Mouse (Mus musculus) CD4-positive, CD25-positive, alpha-beta regulatory T cell, adult 2 months (primary cell): ENCODE results near the gene Ssc4d.
A peak's percentile ranks its signal among the peaks of the same experiment; 100 is the strongest.

Experiments used
- DNase-seq: peaks from one replicate; pipeline ENCODE4 v3.0.0-alpha.2; 2012; ENCODE audit warnings: low read depth, low spot score

Gene Ssc4d

DNA sequence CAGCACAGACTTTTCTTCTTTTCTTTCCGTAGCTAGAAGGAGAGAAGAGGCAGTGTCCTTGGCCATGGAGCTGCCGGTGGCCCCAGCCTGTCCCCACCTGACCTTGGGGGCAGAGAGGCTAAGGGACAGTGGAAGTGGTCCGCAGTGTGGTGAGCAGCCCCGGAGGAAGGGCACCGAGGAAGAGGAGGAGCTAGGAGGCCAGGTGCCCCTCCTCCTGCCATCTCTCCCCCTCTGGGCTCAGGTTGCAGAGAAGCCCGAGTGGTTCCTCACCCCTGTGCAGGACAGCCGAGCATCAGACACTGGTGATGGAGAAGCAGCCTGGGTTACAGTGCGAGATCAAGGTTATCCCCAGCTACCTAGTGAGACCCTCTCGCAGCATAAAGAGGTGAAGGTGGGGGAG lies at the start of gene Ssc4d:
Gene Ssc4d, minus strand, starts transcription at position 167 of the 400 bp plus-strand sequence.
- no peak for DNase-seq

DNA sequence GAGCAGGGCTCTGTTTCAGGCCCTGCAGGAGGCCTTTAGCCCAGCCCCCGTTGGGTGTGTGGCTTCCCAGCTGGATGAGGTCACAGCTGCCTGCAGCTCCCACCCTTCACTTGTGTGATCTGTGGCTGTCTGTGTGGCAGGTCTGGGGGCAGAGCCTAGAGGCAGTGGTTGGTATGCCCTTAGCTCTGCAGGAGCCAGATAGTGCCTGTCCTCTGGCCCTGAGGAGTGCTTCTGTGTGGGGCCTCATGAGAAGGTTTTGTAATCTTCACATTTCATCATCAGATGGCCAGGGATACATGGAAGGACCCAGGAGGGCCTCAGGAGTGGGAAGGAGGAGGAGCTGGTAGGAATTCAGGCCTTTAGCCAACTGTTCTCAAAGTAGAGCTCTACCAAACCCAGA lies 45.6 kb upstream of the Ssc4d start:
- DNase-seq, result no peak

DNA sequence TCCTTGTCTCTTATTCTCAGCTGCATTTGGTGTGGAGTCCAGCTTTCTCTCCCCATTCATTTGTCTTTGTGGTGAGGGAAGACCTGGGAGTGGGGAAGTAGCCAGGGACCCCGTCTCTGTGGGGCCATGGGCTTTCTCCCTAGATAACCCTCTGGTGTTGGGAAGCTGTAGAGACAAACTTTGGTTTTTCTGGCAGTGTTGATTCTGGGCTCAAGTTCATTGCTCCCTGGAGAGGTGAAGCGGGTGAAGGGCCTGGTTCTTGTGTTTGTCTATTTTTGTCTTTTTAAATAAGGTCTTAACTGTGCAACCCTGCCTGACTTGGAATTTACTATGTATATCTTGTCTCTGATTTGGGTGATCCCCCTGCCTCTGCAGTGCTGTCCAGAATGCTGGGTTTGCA lies 44.4 kb upstream of the Ssc4d start:
- no peak for DNase-seq

DNA sequence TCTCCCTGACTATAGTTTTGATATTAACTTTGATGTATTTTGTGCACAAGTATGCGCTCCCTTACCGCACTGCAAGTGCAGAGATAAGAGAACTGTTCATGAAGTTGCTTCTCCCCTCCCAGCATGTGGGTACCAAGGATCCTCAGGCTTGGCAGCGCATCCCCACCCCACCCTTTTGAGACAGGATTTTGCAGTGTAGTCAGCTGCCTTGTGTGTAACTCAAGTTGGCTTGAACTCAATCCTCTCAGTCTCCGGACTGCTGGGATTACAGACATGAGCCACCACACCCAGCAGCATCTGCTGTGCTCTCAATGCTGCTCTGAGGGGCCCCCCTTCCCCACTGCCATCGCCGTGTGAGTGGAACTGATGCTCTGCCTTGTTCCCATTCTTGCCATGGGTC lies 42.9 kb upstream of the Ssc4d start:
- DNase-seq, result no peak

- no peak for DNase-seq
Observed at GRCm38 (mm10) chr5:136016014-136016876, 41.9 kb upstream of the Ssc4d start.

DNA sequence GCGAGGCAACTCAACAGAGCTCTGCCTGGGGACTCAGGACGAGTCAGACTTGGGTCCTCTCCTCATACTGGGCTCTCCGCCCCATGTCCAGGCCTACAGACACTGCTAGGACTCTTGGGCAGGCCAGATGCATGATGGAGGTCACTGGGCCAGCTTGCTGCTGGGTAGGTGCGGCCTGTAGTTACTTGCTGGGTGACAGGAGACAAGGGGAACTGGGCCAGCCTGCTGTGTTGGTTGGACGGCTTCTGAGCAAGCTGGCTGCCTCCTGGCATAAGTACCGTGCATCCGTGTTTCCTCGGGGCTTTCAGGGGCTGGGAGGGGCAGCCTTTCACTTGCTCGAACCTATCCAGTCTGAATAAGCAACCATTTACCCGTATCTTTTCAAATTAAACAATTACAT lies 41.3 kb upstream of the Ssc4d start:
- no peak for DNase-seq

- no peak for DNase-seq
Observed at GRCm38 (mm10) chr5:136014877-136015276, 40.5 kb upstream of the Ssc4d start.

GRCm38 (mm10) chr5:136007745-136008144 lies 33.4 kb upstream of the Ssc4d start:
- no peak for DNase-seq

DNA sequence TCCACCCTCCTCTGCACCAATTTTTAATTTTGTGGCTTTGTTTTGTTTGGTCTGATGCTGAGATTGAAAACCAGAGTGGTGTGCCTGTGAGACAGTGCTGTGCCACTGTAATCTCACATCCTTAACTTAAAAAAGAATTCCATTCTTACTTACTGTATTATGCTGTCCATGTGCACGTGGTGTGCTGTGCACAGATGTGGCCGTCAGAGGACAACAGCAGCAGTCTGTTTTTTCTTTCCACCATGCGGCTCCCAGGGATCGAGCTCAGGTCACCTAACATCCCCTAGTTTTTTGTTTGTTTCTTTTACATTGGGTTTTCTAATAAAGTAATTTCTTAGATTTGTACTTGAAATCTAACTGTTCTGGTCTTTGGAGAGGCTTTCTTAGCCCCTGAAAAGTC lies 30.2 kb upstream of the Ssc4d start:
- no peak for DNase-seq

DNA sequence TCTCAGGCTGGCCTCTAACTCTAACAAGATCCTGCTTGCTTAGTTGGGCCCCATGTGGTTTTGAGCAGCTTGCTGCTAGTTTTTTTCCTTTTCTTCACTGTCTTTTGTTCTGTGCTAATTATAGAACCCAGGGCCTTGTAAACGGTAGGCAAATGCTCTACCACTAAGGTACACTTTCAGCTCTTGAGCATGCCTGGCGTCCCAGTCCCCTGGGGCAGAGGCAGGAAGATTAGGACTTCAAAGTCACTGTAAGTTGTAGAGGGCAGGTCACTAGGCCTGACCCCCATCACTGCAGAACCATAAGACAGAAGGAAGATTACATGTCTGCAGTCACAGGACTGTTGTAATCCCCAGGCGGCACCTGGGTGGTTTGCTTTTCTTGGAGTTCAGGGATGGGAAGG lies 28.4 kb upstream of the Ssc4d start:
- no peak for DNase-seq

GRCm38 (mm10) chr5:136002325-136002724 lies 28.0 kb upstream of the Ssc4d start:
- DNase-seq, result no peak

GRCm38 (mm10) chr5:136001222-136001621 lies 26.9 kb upstream of the Ssc4d start:
- DNase-seq, result no peak

GRCm38 (mm10) chr5:135996162-135996561 lies 21.8 kb upstream of the Ssc4d start:
- DNase-seq, result no peak

GRCm38 (mm10) chr5:135994725-135995687 lies 20.7 kb upstream of the Ssc4d start, which contains the start of gene Dtx2:
TSS of gene Dtx2 (plus strand) at chr5:135994800.
- peak; percentile 96 for DNase-seq

GRCm38 (mm10) chr5:135994335-135994724 lies 20.0 kb upstream of the Ssc4d start:
- DNase-seq, result no peak

GRCm38 (mm10) chr5:135993381-135993965 lies 19.1 kb upstream of the Ssc4d start:
- no peak for DNase-seq

- DNase-seq, result no peak
Observed at GRCm38 (mm10) chr5:135990601-135991000, 16.3 kb upstream of the Ssc4d start.

- DNase-seq, result peak; percentile 42
Observed at GRCm38 (mm10) chr5:135987248-135987647, 12.9 kb upstream of the Ssc4d start.

GRCm38 (mm10) chr5:135984546-135985044 lies 10.3 kb upstream of the Ssc4d start:
- DNase-seq, result no peak

- DNase-seq, result peak; percentile 71
Observed at GRCm38 (mm10) chr5:135982398-135982797, 8.1 kb upstream of the Ssc4d start.

DNA sequence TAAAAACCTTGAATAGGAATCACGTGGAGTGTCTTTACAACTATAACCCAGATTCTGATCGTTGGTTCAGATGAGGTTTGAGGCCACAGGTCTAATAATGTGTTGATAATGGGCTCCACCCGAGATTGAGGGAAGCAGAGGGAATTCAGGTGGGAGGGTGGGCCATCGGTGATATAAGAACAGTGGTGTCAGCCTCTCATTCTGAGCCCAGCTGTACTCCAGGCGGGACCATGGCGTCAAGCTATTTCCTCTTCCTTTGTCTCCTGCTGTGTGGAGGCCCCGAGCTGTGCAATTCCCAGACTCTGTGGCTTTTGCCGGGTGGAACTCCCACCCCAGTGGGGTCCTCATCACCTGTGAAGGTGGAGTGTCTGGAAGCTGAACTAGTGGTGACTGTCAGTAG lies 5.6 kb upstream of the Ssc4d start, which contains the start of gene Zp3:
Gene Zp3, plus strand, starts transcription at position 196 of the 400 bp plus-strand sequence.
- no peak for DNase-seq

GRCm38 (mm10) chr5:135979381-135979780 lies 5.0 kb upstream of the Ssc4d start:
- no peak for DNase-seq
